Mouse (Mus musculus) midbrain, embryonic 15.5 days (tissue): Measurements from ENCODE around the gene Ccdc77. TPM values are rescaled to one million over a fixed set of nuclear protein-coding genes. Genes with fewer than 3 reads are reported as not detected.
"Not testable (repeated sequence)": the region's sequence is repeated elsewhere in the genome, so short reads cannot be mapped to it uniquely, and the experiment has no call there.

ENCODE experiments used
- ATAC-seq: fragments of 200-750 bp; cut with Nextera tagmentation; replicated peaks from 2 replicates; pipeline ENCODE4 v1.8.0; 2017; ENCODE audit warnings: moderate TSS enrichment
- H3K27ac ChIP-seq: fragments of 300-500 bp; sonication (generic); 2 replicates; pipeline ENCODE4 v1.5.1; 2015; ENCODE audit warnings: mild to moderate bottlenecking, inconsistent platforms
- H3K27me3 ChIP-seq: fragments of 300-500 bp; sonication (generic); replicated peaks from 2 replicates; pipeline ENCODE4 v1.6.1; 2015; ENCODE audit warnings: inconsistent platforms
- H3K36me3 ChIP-seq: fragments of 300-500 bp; sonication (generic); replicated peaks from 2 replicates; pipeline ENCODE4 v1.6.1; 2015; ENCODE audit warnings: inconsistent platforms
- H3K4me1 ChIP-seq: fragments of 300-500 bp; sonication (generic); 2 replicates; pipeline ENCODE4 v1.6.1; 2015; ENCODE audit warnings: inconsistent platforms
- H3K4me2 ChIP-seq: fragments of 300-500 bp; sonication (generic); 2 replicates; pipeline ENCODE4 v1.6.1; 2015; ENCODE audit warnings: inconsistent platforms, mild to moderate bottlenecking, moderate library complexity
- H3K4me3 ChIP-seq: fragments of 300-500 bp; sonication (generic); 2 replicates; pipeline ENCODE4 v1.5.1; 2015; ENCODE audit warnings: mild to moderate bottlenecking, inconsistent platforms
- H3K9ac ChIP-seq: fragments of 300-500 bp; sonication (generic); 2 replicates; pipeline ENCODE4 v1.6.1; 2015; ENCODE audit warnings: mild to moderate bottlenecking, inconsistent platforms
- H3K9me3 ChIP-seq: fragments of 300-500 bp; sonication (generic); 2 replicates; pipeline ENCODE4 v1.6.1; 2016; ENCODE audit warnings: inconsistent platforms
- WGBS: fragments of 180-500 bp; shearing (Covaris S2); methylation state at CpG from one replicate; pipeline ENCODE4 v1.1.7; 2015; ENCODE audit warnings: mixed read lengths; 5-methylcytosine and 5-hydroxymethylcytosine counted together
- polyA plus RNA-seq: library from polyadenylated mRNA; unstranded; fragments of >200 nt; fragmentation: Nextera tagmentation; extraction: Ambion mirVana; gene quantifications from 2 replicates; pipeline ENCODE4 v1.2.1, GENCODE M21; 2015

The Ccdc77 gene
- polyA plus RNA-seq, 1 experiment from 2014 or later = 11.0 TPM

GRCm38 (mm10) chr6:120302755-120303316, 61.3 kb downstream of the Ccdc77 start:
- Histone ChIP-seq H3K36me3 (no peaks in the 10 kb centered on the region), H3K4me1 (no peaks in the 10 kb centered on the region), H3K27me3 (no peaks in the 10 kb centered on the region), H3K4me3 (no peak overlapping the region), H3K4me2 (peak overlapping the region; percentile 32), H3K9me3 (no peaks in the 10 kb centered on the region), H3K27ac (no peak overlapping the region), H3K9ac (no peak overlapping the region)
- WGBS = 28% methylated on average over 16 of the region's 16 CpGs
- no peak for ATAC-seq

- no peak overlapping the region for H3K27ac ChIP-seq
- no peak overlapping the region for H3K4me3 ChIP-seq
- H3K4me1 ChIP-seq = no peaks in the 10 kb centered on the region
- no peaks in the 10 kb centered on the region for H3K36me3 ChIP-seq
- no peaks in the 10 kb centered on the region for H3K27me3 ChIP-seq
- WGBS = 36% methylated on average over 6 of the region's 6 CpGs
- H3K9ac ChIP-seq = no peak overlapping the region
- H3K4me2 ChIP-seq = no peak overlapping the region
- ATAC-seq = 0 out of 2 replicates have a peak, but pooled peaks have one; percentile 58
- H3K9me3 ChIP-seq = no peaks in the 10 kb centered on the region
These were observed 63.0 kb downstream of the Ccdc77 start for GRCm38 (mm10) chr6:120301137-120301536.

- H3K27me3 ChIP-seq = peaks cover 14% of the 10 kb centered on the region
- not testable (repeated sequence) for H3K9ac ChIP-seq, H3K27ac ChIP-seq, H3K4me3 ChIP-seq, ATAC-seq, H3K4me1 ChIP-seq, H3K36me3 ChIP-seq, H3K4me2 ChIP-seq, H3K9me3 ChIP-seq
- 96% methylated on average over 2 of the region's 2 CpGs for WGBS
These were observed 67.6 kb downstream of the Ccdc77 start for GRCm38 (mm10) chr6:120296589-120296988.

- Histone ChIP-seq H3K4me2 (peak overlapping the region; percentile 100), H3K4me3 (peak overlapping the region; percentile 86), H3K9me3 (no peaks in the 10 kb centered on the region), H3K9ac (peak overlapping the region; percentile 65), H3K4me1 (peaks cover 8% of the 10 kb centered on the region; the same call in 1 of the 2 replicates), H3K36me3 (no peaks in the 10 kb centered on the region), H3K27me3 (peaks cover 14% of the 10 kb centered on the region), H3K27ac (no peak overlapping the region)
- peak; percentile 79 for ATAC-seq
- WGBS = under 1% methylated on average over 16 of the region's 16 CpGs
These were observed 69.4 kb downstream of the Ccdc77 start for GRCm38 (mm10) chr6:120294785-120295133.

GRCm38 (mm10) chr6:120294056-120294784, 70.0 kb downstream of the Ccdc77 start, which contains the start of the genes D330020A13Rik and B4galnt3:
TSS of gene D330020A13Rik (plus strand) at chr6:120294364.
TSS of gene B4galnt3 (minus strand) at chr6:120294559.
- Histone ChIP-seq H3K36me3 (no peaks in the 10 kb centered on the region), H3K9ac (peak within 1 kb of the TSS; percentile 65), H3K27ac (no peak within 1 kb of the TSS), H3K27me3 (peaks cover 14% of the 10 kb centered on the region), H3K4me1 (peaks cover 8% of the 10 kb centered on the region; the same call in 1 of the 2 replicates), H3K4me3 (peak within 1 kb of the TSS; percentile 86), H3K4me2 (peak within 1 kb of the TSS; percentile 100), H3K9me3 (no peaks in the 10 kb centered on the region)
- WGBS = under 1% methylated on average over 76 of the region's 79 CpGs
- ATAC-seq = peak; percentile 91

- H3K36me3 ChIP-seq = no peaks in the 10 kb centered on the region
- no peak overlapping the region for H3K9ac ChIP-seq
- ATAC-seq = no peak
- H3K9me3 ChIP-seq = no peaks in the 10 kb centered on the region
- no peak overlapping the region for H3K27ac ChIP-seq
- peaks cover 14% of the 10 kb centered on the region for H3K27me3 ChIP-seq
- 94% methylated on average over 7 of the region's 7 CpGs for WGBS
- H3K4me3 ChIP-seq = no peak overlapping the region
- peaks cover 8% of the 10 kb centered on the region; the same call in 1 of the 2 replicates for H3K4me1 ChIP-seq
- no peak overlapping the region for H3K4me2 ChIP-seq
These were observed 72.7 kb downstream of the Ccdc77 start for GRCm38 (mm10) chr6:120291396-120292009.

- Histone ChIP-seq H3K9ac (no peak overlapping the region), H3K9me3 (no peaks in the 10 kb centered on the region), H3K27ac (no peak overlapping the region), H3K4me2 (no peak overlapping the region), H3K36me3 (no peaks in the 10 kb centered on the region), H3K4me1 (0 out of 2 replicates have a peak, but pooled peaks cover 5% of the 10 kb centered on the region), H3K27me3 (peaks cover 14% of the 10 kb centered on the region), H3K4me3 (no peak overlapping the region)
- 82% methylated on average over 4 of the region's 4 CpGs for WGBS
- no peak for ATAC-seq
These were observed 74.7 kb downstream of the Ccdc77 start for GRCm38 (mm10) chr6:120289430-120289829.

GRCm38 (mm10) chr6:120288541-120288940, 75.6 kb downstream of the Ccdc77 start:
- 53% methylated on average over 7 of the region's 7 CpGs for WGBS
- Histone ChIP-seq H3K9me3 (no peaks in the 10 kb centered on the region), H3K9ac (no peak overlapping the region), H3K4me2 (no peak overlapping the region), H3K4me3 (no peak overlapping the region), H3K36me3 (no peaks in the 10 kb centered on the region), H3K27me3 (peaks cover 8% of the 10 kb centered on the region; the same call in 1 of the 2 replicates), H3K4me1 (no peaks in the 10 kb centered on the region), H3K27ac (no peak overlapping the region)
- no peak for ATAC-seq

GRCm38 (mm10) chr6:120287279-120287678, 76.9 kb downstream of the Ccdc77 start:
- H3K9ac ChIP-seq = no peak overlapping the region
- H3K4me3 ChIP-seq = no peak overlapping the region
- H3K27ac ChIP-seq = no peak overlapping the region
- no peaks in the 10 kb centered on the region for H3K36me3 ChIP-seq
- no peak for ATAC-seq
- H3K9me3 ChIP-seq = no peaks in the 10 kb centered on the region
- H3K4me2 ChIP-seq = no peak overlapping the region
- 88% methylated on average over 9 of the region's 9 CpGs for WGBS
- H3K4me1 ChIP-seq = no peaks in the 10 kb centered on the region
- H3K27me3 ChIP-seq = no peaks in the 10 kb centered on the region

- H3K27ac ChIP-seq = no peak overlapping the region
- H3K9me3 ChIP-seq = no peaks in the 10 kb centered on the region
- ATAC-seq = no peak
- H3K9ac ChIP-seq = no peak overlapping the region
- no peak overlapping the region for H3K4me2 ChIP-seq
- no peak overlapping the region for H3K4me3 ChIP-seq
- H3K27me3 ChIP-seq = no peaks in the 10 kb centered on the region
- H3K4me1 ChIP-seq = no peaks in the 10 kb centered on the region
- 84% methylated on average over 7 of the region's 7 CpGs for WGBS
- H3K36me3 ChIP-seq = no peaks in the 10 kb centered on the region
These were observed 87.2 kb downstream of the Ccdc77 start for GRCm38 (mm10) chr6:120276874-120277449.

- Histone ChIP-seq H3K9ac (no peak overlapping the region), H3K27ac (no peak overlapping the region), H3K4me1 (no peaks in the 10 kb centered on the region), H3K9me3 (no peaks in the 10 kb centered on the region), H3K4me3 (no peak overlapping the region), H3K4me2 (no peak overlapping the region), H3K27me3 (no peaks in the 10 kb centered on the region), H3K36me3 (no peaks in the 10 kb centered on the region)
- no peak for ATAC-seq
- 62% methylated on average over 6 of the region's 6 CpGs for WGBS
These were observed 88.9 kb downstream of the Ccdc77 start for GRCm38 (mm10) chr6:120275301-120275700.

- H3K4me3 ChIP-seq = no peak overlapping the region
- WGBS = 67% methylated on average over 4 of the region's 4 CpGs
- H3K27ac ChIP-seq = no peak overlapping the region
- ATAC-seq = no peak
- no peak overlapping the region for H3K4me2 ChIP-seq
- H3K4me1 ChIP-seq = no peaks in the 10 kb centered on the region
- no peaks in the 10 kb centered on the region for H3K9me3 ChIP-seq
- H3K9ac ChIP-seq = no peak overlapping the region
- no peaks in the 10 kb centered on the region for H3K36me3 ChIP-seq
- H3K27me3 ChIP-seq = no peaks in the 10 kb centered on the region
These were observed 89.3 kb downstream of the Ccdc77 start for GRCm38 (mm10) chr6:120274887-120275286.
